Mouse (Mus musculus) kidney, adult 2 months (tissue): ENCODE results near the gene Trio. TPM values are rescaled to one million over a fixed set of nuclear protein-coding genes. Genes with fewer than 3 reads are reported as not detected.
"Not testable (repeated sequence)": the region's sequence is repeated elsewhere in the genome, so short reads cannot be mapped to it uniquely, and the experiment has no call there.

Experiments
- DNase-seq: peaks from one replicate; pipeline ENCODE4 v3.0.0; 2021
- H3K27ac ChIP-seq: fragments of 200-500 bp; 2 replicates; pipeline ENCODE4 v1.5.1; 2012; ENCODE audit warnings: low read depth, low read length, control low read depth, inconsistent platforms; ENCODE audit not compliant: insufficient read depth
- H3K27me3 ChIP-seq: fragments of 200-500 bp; replicated peaks from 2 replicates; pipeline ENCODE4 v1.6.1; 2012; ENCODE audit warnings: mild to moderate bottlenecking, moderate library complexity, low read length, inconsistent platforms; ENCODE audit not compliant: control insufficient read depth, insufficient read depth
- H3K36me3 ChIP-seq: fragments of 200-500 bp; 2 replicates; pipeline ENCODE4 v1.6.1; 2012; ENCODE audit warnings: mild to moderate bottlenecking, moderate library complexity, low read length, inconsistent platforms; ENCODE audit not compliant: control insufficient read depth, insufficient read depth
- H3K4me1 ChIP-seq: fragments of 200-500 bp; 2 replicates; pipeline ENCODE4 v1.6.1; 2011; ENCODE audit warnings: low read length; ENCODE audit not compliant: control insufficient read depth, insufficient read depth
- H3K4me3 ChIP-seq: fragments of 200-500 bp; 2 replicates; pipeline ENCODE4 v1.5.1; 2011; ENCODE audit warnings: mild to moderate bottlenecking, low read depth, low read length, control low read depth; ENCODE audit not compliant: insufficient read depth
- CTCF ChIP-seq: fragments of 200-500 bp; conservative IDR thresholded peaks from 2 replicates; pipeline ENCODE4 v1.5.1; 2011; ENCODE audit warnings: low read depth, mild to moderate bottlenecking, control low read depth, low read length, moderate library complexity, mixed read lengths; ENCODE audit not compliant: insufficient read depth, insufficient read length
- POLR2A ChIP-seq: fragments of 200-500 bp; IDR thresholded peaks from one replicate; pipeline ENCODE4 v1.6.1; 2011; ENCODE audit warnings: low read depth, low read length, control low read depth
- WGBS: fragments of 180-500 bp; shearing (Covaris S2); methylation state at CpG from one replicate; pipeline ENCODE4 v1.1.7; 2018; 5-methylcytosine and 5-hydroxymethylcytosine counted together
- polyA plus RNA-seq: library from polyadenylated mRNA; depleted of rRNA; stranded (reverse); fragments of >200 nt; gene quantifications from 2 replicates; pipeline ENCODE4 v1.2.3, GENCODE M21; 2012

Trio gene
- polyA plus RNA-seq, 1 experiment, result 37.2 TPM

DNA sequence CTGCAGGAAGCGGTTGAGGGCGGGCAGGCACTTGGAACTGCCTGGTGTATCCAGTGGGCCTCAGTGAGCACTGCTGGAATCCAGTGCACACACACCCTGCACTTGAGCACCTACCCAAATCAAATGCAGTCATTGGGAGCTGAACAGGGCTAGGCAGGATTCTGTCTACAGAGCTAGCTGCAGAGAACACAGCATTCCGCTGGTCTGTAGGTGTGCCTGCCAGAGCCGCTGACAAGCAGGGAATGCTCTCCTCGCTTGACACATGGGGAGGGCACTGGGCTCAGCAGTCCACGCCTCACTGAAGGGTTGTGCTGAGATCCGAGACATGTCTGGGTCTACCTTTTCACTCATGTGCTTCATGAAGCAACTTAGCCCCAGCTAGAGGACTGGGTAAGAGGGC is 285.6 kb downstream of the Trio start:
- Histone ChIP-seq H3K36me3 (peaks cover 4% of the 10 kb centered on the region), H3K4me3 (no peak overlapping the region), H3K4me1 (no peaks in the 10 kb centered on the region), H3K27ac (no peak overlapping the region), H3K27me3 (no peaks in the 10 kb centered on the region)
- TF ChIP-seq POLR2A (no peak), CTCF (no peak)
- 86% methylated on average over 7 of the region's 7 CpGs for WGBS
- DNase-seq, result no peak

DNA sequence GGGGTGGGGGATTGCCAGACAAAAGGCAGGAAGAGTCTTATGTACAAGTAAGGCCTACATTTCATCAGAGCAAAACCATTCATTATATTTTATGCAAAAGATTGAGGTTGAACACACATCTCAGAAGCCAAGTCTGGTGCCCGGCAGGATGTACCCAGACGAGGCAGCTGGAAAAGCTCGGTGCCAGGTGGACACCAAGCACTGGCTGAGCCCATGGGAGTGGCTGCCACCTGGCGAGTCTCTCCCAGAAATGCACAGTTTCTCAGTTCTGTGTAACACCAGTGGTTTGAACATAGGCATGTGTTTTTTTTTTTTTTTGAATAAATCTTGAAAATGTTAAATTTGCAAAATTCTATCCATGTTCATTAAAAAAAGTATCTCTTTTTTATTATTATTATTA is 293.8 kb downstream of the Trio start:
- no peak for DNase-seq
- H3K27me3 ChIP-seq, result no peaks in the 10 kb centered on the region
- WGBS, result 70% methylated on average over 4 of the region's 4 CpGs
- no peaks in the 10 kb centered on the region for H3K4me1 ChIP-seq
- H3K36me3 ChIP-seq, result no peaks in the 10 kb centered on the region; the same call in 1 of the 2 replicates
- no peak for TF ChIP-seq POLR2A
- no peak for TF ChIP-seq CTCF
- H3K27ac ChIP-seq, result no peak overlapping the region
- H3K4me3 ChIP-seq, result no peak overlapping the region

DNA sequence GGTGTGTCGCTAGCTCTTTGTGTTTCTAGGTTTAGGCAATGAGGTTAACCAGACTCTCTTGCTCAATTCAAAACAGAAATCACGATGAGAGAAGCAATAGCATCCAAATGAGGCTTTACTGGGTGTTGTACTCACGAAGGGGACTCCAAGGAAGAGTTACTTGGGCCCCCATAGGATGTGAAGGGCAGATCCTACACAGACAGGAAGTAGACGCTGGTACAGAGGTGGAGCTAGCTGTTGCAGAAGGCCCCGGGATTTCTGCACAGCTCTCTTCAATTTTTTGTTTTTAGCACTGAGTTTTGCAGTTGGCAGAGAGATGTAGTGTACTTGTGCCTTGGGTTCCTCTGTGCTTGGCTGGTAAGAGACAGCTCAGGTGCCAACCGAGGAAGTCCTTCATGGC is 299.4 kb downstream of the Trio start:
- H3K4me1 ChIP-seq, result no peaks in the 10 kb centered on the region
- DNase-seq, result no peak
- no peak overlapping the region for H3K27ac ChIP-seq
- no peak overlapping the region for H3K4me3 ChIP-seq
- no peaks in the 10 kb centered on the region for H3K27me3 ChIP-seq
- TF ChIP-seq CTCF (no peak), POLR2A (no peak)
- no peaks in the 10 kb centered on the region for H3K36me3 ChIP-seq
- 74% methylated on average over 6 of the region's 6 CpGs for WGBS

DNA sequence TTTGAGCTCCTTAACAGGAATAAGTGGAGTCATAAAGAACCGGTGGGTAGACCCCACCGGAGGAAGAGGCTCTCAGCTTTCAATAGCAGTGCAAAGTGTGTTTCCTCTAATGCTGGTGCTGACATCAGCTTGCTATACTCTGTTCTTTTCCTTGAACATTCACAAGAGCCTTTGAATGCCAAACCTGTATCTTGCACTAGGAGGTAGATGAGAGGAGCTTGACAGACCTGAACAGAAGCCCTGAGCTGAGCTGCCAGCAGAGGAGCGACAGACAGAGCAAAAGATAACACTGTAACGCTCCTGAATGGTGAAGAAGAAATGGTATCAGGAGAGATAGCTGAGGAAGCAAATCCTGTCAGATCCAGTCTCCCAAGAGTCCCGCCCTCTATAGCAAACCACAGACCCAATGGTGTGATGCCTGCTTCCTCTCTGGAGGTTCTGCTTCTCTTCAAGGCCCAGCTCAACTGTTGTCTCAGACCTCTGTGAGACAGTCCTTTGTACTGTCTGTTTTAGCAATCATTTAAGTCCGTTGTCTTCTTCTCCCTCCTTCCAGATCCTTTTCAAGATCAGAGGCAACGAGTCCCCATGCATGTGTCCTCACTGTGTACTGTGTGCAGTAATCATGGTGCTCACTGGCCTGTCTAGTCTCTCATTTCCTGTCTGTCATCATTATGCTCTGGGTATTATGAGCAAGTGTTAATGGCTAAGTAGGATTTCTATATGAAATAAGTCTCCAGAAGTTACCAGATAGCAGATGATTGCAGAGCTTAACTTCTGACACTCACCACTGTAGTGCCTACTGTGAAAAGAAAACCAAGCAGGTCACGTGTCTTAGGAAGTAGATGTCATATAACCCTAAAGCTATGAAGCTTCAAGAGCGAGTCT is 300.6 kb downstream of the Trio start:
- H3K27ac ChIP-seq, result no peak overlapping the region
- H3K27me3 ChIP-seq, result no peaks in the 10 kb centered on the region
- no peak overlapping the region for H3K4me3 ChIP-seq
- 60% methylated on average over 9 of the region's 9 CpGs for WGBS
- TF ChIP-seq POLR2A, result no peak
- no peak for TF ChIP-seq CTCF
- DNase-seq, result no peak
- no peaks in the 10 kb centered on the region for H3K36me3 ChIP-seq
- H3K4me1 ChIP-seq, result no peaks in the 10 kb centered on the region

DNA sequence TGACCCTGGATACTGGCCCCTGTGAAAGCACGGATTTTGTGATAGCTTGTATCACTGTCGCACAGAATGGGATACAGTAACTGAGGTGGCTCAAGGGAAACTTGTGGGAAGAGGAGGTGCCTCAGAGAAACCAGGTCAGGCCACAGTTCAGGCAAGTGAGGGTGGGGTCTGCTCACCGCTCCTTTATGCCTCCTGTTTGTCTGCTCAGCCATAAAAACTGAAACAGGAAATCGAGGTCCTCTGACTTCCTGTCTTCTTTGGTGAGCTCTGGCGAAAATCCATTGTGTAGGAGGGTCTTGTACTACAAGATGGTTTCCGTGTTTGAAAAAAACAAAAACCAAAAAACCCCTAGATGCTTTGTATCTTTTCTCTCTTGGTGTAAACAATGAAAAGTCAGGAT is 301.4 kb downstream of the Trio start:
- TF ChIP-seq POLR2A (no peak), CTCF (no peak)
- DNase-seq, result no peak
- Histone ChIP-seq H3K27me3 (no peaks in the 10 kb centered on the region), H3K4me3 (no peak overlapping the region), H3K27ac (no peak overlapping the region), H3K4me1 (no peaks in the 10 kb centered on the region), H3K36me3 (no peaks in the 10 kb centered on the region)
- WGBS, result 34% methylated on average over 6 of the region's 6 CpGs

DNA sequence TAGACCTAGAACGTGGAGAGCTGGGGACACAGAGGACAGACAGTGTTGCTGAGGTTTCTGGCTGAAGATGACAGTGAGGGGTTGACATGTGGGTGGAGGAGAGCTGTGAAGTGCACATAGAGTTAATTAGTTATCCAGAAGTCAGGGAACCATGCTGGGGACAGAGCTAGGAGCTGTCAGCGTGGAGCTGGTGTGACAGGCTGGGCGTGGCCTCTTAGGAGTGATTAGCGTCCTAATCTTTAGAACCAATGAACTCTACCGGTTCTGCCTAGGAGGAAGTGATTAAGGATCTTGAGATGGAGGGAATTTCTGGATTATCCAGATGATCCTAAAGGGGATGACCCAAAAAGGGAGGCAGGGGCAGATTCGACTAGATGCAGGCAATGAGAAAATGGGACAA is 301.9 kb downstream of the Trio start:
- no peaks in the 10 kb centered on the region for H3K36me3 ChIP-seq
- no peak overlapping the region for H3K27ac ChIP-seq
- 42% methylated on average over 6 of the region's 6 CpGs for WGBS
- no peak for TF ChIP-seq POLR2A
- TF ChIP-seq CTCF, result no peak
- no peaks in the 10 kb centered on the region for H3K4me1 ChIP-seq
- DNase-seq, result no peak
- H3K4me3 ChIP-seq, result no peak overlapping the region
- no peaks in the 10 kb centered on the region for H3K27me3 ChIP-seq

DNA sequence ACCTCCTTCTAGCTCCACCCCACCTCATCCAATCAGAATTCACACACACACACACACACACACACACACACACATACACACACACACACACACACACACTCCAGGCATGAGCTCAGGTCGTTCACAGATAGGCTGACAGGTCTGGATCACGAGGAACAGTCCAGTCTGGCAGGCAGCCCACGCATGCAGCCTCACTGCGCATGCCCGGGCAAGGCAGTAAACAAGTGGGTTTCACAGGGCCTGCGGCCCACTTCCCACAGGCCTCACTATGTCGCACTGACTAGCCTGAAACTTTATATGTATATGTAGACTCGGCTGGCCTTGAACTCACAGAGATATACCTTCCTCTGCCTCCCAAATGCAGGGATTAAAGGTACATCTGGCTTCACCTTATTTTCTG is 305.4 kb downstream of the Trio start:
- 82% methylated on average over 8 of the region's 8 CpGs for WGBS
- H3K27me3 ChIP-seq, H3K4me3 ChIP-seq, H3K4me1 ChIP-seq, H3K27ac ChIP-seq, H3K36me3 ChIP-seq, DNase-seq: not testable (repeated sequence)

DNA sequence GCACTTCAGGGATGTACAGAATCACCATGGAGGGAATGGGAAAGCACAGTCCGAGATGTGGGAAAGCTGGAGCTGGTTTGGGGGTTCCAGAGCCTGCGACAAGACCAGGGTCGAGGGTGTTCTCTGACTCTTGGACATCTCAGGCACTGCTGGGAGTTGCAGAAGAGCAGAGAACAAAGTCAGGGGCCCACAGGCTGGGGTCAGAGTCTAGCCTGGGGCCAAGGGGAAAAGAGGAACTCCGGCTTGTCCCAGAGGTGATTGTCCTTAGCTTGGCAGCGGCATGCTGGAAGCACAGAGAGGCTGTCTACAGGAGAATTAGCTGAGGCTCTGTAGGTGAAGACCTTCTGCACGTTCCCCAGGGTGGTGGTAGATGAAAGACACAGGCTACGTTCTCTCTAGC is 307.0 kb downstream of the Trio start:
- Histone ChIP-seq H3K4me3 (no peak overlapping the region), H3K27me3 (no peaks in the 10 kb centered on the region), H3K4me1 (no peaks in the 10 kb centered on the region), H3K36me3 (no peaks in the 10 kb centered on the region), H3K27ac (no peak overlapping the region)
- TF ChIP-seq POLR2A, result no peak
- no peak for TF ChIP-seq CTCF
- WGBS, result 76% methylated on average over 7 of the region's 7 CpGs
- DNase-seq, result no peak
